Mouse (Mus musculus): ENCODE measurements around the gene Hoxd10.

The Hoxd10 gene

GRCm38 (mm10) chr2:74709465-74710419 is 18.0 kb downstream of the Hoxd10 start:
- no peak for DNase-seq (ENCODE audit: low read depth, low spot score)

DNA sequence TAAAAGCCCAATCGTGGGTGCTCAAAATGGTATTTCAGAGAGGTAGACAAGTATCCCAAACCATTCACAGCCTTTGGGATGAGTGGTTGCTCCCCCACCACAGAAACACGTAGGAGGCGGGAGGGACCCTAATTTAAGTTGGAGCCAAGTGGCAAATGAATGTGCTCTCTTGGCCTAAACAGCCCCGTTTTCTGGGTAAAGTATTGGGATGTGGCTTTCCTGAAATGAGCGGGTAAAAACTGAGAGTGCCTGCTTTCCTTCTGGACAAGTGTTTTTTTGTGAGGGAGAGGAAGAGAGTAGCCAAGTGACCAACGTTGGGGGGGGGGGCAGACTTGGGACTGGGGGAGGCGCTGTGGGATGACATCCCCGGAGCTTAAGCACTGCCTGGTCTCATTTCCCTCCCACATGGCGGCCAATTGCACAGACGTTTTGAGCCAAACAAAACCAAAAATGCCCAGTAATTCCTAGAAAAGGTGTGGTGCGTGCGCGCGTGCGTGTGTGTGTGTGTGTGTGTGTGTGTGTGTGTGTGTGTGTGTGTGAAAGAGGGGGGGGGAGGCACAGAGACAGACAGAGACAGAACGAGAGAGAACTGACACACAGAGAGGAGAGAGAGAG is 19.3 kb downstream of the Hoxd10 start:
- no peak for DNase-seq (ENCODE audit: low read depth, low spot score)

- no peak for DNase-seq (ENCODE audit: low read depth, low spot score)
These were observed 20.2 kb downstream of the Hoxd10 start, which contains the start of the genes Hoxd3 and Hoxd4 for GRCm38 (mm10) chr2:74711721-74712621. Gene Hoxd3, plus strand, starts transcription at chr2:74711927. Gene Hoxd4, plus strand, starts transcription at chr2:74711929.

GRCm38 (mm10) chr2:74713239-74714150 is 21.8 kb downstream of the Hoxd10 start:
- DNase-seq (ENCODE audit: low read depth, low spot score): no peak

DNA sequence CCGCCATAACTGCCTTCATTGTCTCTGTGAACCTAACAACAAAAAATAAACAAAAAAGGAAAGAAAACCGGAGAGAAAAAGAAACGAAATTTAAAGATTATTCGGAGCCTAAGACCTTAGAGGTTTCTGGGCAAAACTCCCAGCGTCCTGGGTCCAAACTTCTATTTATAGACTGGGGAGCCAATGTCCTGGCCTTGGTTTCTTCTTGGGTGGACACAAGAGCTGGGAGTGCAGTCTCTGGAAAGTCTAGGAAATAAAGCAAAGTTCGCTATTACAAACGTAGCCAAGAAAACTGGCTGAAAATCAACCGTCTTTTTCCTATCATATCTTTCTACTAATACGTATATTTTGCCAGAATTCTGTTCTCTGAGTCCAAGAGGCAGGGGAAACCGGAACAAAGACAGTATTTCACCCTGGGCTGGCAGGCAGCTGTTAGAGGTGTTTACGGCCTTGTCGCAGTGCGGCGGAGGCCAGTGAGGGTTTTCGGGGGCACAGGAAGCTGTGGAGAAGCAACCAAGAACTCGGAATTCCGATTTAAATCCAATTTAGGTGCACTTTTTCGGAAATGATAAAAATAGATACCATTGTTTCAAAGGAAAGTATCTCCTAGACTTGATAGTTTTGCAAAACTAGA is 22.5 kb downstream of the Hoxd10 start:
- no peak for DNase-seq (ENCODE audit: low read depth, low spot score)

GRCm38 (mm10) chr2:74714881-74715280 is 23.2 kb downstream of the Hoxd10 start:
- no peak for DNase-seq (ENCODE audit: low read depth, low spot score)

GRCm38 (mm10) chr2:74715504-74716241 is 23.9 kb downstream of the Hoxd10 start:
- no peak for DNase-seq (ENCODE audit: low read depth, low spot score)

DNA sequence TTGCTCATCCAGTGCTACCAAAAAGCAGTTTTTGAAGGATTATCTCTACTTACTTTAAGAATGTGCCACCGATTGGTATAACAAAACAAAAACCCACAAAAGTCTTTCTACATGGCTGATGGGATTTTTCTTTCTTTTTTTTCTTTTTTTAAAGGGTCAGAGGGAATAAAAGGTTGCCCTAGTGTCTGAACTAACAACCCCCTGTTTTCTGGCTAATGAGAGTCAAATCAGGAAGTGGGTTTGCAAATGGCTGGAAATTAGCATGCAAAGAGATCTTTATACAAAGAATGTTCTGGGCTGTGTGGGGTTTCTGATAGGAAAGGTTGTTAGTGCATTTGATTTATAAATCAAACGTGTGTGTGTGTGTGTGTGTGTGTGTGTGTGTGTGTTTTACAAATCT is 28.7 kb downstream of the Hoxd10 start:
- no peak for DNase-seq (ENCODE audit: low read depth, low spot score)

GRCm38 (mm10) chr2:74720955-74721491 is 29.3 kb downstream of the Hoxd10 start:
- no peak for DNase-seq (ENCODE audit: low read depth, low spot score)

DNA sequence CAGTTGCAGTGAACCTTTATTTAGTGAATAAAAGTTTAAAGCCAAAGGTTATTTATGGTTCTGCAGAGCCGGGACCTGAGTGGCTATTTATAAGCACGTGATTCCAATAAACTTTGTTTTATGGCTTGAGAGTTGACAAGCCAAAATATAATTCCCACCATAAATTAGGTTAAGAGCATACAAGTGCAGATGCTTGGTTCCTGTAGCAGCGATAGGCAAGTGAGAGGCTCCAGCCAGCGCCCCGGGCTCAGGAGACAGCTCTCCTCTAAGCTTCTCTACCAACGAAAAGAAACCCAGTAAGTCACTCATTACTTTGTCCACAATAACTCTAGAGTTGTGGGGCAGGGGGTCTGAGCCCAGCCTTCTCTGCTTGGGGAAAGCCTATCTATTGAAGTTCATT is 30.2 kb downstream of the Hoxd10 start:
- no peak for DNase-seq (ENCODE audit: low read depth, low spot score)

DNA sequence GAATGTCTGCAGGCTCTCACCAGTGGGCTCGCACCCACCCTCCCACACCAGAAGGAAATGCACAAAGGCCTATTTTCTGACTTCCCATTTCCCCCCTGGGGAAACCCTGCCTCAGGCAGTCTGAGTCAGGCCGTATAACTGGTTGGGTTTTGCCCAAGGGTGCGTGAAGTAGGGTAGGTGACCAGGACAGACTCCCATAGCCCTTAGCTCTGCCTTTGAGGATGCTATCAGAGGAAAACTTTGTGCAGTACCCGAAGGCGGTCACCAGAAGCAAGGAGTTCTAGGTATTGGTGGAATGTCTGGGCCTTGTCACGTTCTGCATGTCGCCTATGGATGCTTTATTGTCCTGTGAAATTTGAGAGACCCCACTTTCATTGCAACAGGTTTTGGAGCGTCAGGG is 31.2 kb downstream of the Hoxd10 start:
- DNase-seq (ENCODE audit: low read depth, low spot score): no peak

DNA sequence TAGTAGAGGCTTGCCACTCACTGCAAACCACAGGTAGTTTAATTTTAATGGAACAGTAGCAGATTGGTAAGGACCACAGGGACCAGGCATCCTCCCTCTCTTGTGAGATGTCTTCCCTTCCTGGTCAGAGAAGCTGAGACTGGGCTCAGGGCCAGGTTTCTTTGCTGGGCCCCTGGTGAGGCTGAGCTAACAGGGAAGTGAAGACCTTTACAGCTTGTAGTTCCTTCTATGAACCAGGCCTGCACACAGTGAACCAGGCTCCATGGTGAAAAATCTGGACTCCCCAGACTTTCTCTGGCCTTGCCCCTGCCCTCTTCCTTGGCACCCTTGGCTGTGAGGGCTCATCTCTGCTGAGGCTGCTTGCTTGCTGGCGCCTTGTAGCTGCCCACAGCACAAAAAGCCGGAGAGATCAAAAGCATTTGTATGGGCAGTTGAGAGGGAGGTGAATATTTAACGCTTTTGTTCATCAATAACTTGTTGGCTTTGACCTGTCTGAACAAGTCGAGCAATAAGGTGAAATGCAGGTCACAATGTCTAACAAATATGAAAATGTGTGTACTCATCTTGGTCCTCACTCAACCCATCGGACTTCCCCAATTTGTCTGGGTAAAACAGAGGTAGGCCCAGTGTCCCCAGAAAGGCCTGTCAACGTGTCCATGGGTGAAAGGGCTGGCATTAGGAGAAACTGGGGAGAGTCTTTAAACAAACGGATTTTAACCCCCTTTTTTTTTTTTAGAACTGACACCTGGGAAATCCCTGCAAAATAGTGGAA is 32.7 kb downstream of the Hoxd10 start:
- DNase-seq (ENCODE audit: low read depth, low spot score): no peak

DNA sequence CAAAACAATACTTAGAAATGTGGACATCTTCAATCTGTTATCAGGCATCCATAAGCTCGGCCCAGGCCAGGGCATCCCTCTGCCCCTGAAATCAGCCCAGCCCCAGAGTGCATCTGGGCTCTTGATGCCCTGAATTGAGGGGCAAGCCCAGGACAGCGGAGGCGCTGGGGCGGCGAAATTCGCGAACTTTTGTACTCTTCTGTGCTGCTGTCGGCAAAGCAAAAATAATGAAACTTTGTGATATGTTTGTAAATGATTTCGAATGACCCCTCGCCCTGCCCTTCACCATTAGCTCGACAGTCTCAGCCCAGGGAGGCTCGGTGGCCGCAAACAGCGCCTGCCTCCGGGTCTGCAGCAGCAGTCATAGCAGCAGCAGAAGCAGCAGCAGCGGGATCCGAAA is 33.4 kb downstream of the Hoxd10 start:
- DNase-seq (ENCODE audit: low read depth, low spot score): no peak

GRCm38 (mm10) chr2:74726551-74726950 is 34.8 kb downstream of the Hoxd10 start, which contains the start of gene Gm28230:
Gene Gm28230, plus strand, starts transcription at chr2:74726728.
- DNase-seq (ENCODE audit: low read depth, low spot score): no peak

DNA sequence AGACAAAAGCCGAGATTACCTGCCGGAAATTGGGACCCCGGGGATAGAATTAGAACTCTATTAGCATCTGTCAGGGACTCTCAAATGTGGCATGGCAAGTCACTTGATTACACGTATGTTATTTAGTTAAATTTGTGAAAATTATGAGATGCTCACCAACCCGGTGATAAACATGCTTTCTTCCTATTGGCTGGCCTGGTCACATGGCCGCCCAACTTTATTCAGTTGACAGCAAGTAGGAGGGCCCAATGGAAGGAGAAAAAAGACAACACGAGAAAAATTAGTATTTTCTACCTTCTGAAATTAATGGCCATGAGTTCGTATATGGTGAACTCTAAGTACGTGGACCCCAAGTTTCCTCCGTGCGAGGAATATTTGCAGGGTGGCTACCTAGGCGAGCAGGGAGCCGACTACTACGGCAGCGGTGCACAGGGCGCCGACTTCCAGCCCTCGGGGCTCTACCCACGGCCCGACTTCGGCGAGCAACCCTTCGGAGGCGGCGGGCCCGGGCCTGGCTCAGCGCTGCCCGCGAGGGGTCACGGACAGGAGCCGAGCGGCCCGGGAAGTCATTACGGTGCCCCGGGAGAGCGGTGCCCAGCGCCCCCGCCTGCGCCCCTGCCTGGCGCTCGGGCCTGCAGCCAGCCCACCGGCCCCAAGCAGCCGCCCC is 35.4 kb downstream of the Hoxd10 start:
- DNase-seq (ENCODE audit: low read depth, low spot score): no peak

- no peak for DNase-seq (ENCODE audit: low read depth, low spot score)
These were observed 36.0 kb downstream of the Hoxd10 start for GRCm38 (mm10) chr2:74727640-74728302.

- DNase-seq (ENCODE audit: low read depth, low spot score): no peak
These were observed 36.6 kb downstream of the Hoxd10 start for GRCm38 (mm10) chr2:74728303-74728680.

Measured in brain, embryonic 18.5 days (tissue).